Mouse (Mus musculus): Measurements from ENCODE around the gene Syn2.

The Syn2 gene

GRCm38 (mm10) chr6:115245500-115246058 is 110.9 kb downstream of the Syn2 start:
- DNase-seq (ENCODE audit: low read depth): no peak

- DNase-seq (ENCODE audit: low read depth): no peak
Measured at GRCm38 (mm10) chr6:115251531-115251985, 116.9 kb downstream of the Syn2 start.

GRCm38 (mm10) chr6:115252099-115252873 is 117.6 kb downstream of the Syn2 start, which contains the start of gene Timp4:
Timp4 (minus strand) TSS chr6:115252205.
- no peak for DNase-seq (ENCODE audit: low read depth)

- no peak for DNase-seq (ENCODE audit: low read depth)
Measured at GRCm38 (mm10) chr6:115255171-115255570, 120.5 kb downstream of the Syn2 start.

GRCm38 (mm10) chr6:115260507-115260906 is 125.8 kb downstream of the Syn2 start:
- DNase-seq (ENCODE audit: low read depth): no peak

- no peak for DNase-seq (ENCODE audit: low read depth)
Measured at GRCm38 (mm10) chr6:115266791-115267190, 132.1 kb downstream of the Syn2 start.

GRCm38 (mm10) chr6:115267916-115268315 is 133.2 kb downstream of the Syn2 start:
- peak; percentile 1 for DNase-seq (ENCODE audit: low read depth)

GRCm38 (mm10) chr6:115268551-115269385 is 134.1 kb downstream of the Syn2 start:
- no peak for DNase-seq (ENCODE audit: low read depth)

- no peak for DNase-seq (ENCODE audit: low read depth)
Measured at GRCm38 (mm10) chr6:115269561-115269960, 134.9 kb downstream of the Syn2 start.

- no peak for DNase-seq (ENCODE audit: low read depth)
Measured at GRCm38 (mm10) chr6:115270085-115270484, 135.4 kb downstream of the Syn2 start.

GRCm38 (mm10) chr6:115271326-115271725 is 136.6 kb downstream of the Syn2 start:
- DNase-seq (ENCODE audit: low read depth): no peak

- DNase-seq (ENCODE audit: low read depth): no peak
Measured at GRCm38 (mm10) chr6:115271866-115272271, 137.2 kb downstream of the Syn2 start.

GRCm38 (mm10) chr6:115273346-115273745 is 138.6 kb downstream of the Syn2 start:
- DNase-seq (ENCODE audit: low read depth): no peak

- no peak for DNase-seq (ENCODE audit: low read depth)
Measured at GRCm38 (mm10) chr6:115274705-115275104, 140.0 kb downstream of the Syn2 start.

GRCm38 (mm10) chr6:115275116-115275815 is 140.6 kb downstream of the Syn2 start:
- no peak for DNase-seq (ENCODE audit: low read depth)

- no peak for DNase-seq (ENCODE audit: low read depth)
Measured at GRCm38 (mm10) chr6:115278086-115278485, 143.4 kb downstream of the Syn2 start.

- DNase-seq (ENCODE audit: low read depth): no peak
Measured at GRCm38 (mm10) chr6:115279639-115280038, 144.9 kb downstream of the Syn2 start.

GRCm38 (mm10) chr6:115284153-115284552 is 149.5 kb downstream of the Syn2 start:
- DNase-seq (ENCODE audit: low read depth): no peak

- no peak for DNase-seq (ENCODE audit: low read depth)
Measured at GRCm38 (mm10) chr6:115286441-115286840, 151.7 kb downstream of the Syn2 start.

GRCm38 (mm10) chr6:115288223-115288622 is 153.5 kb downstream of the Syn2 start:
- no peak for DNase-seq (ENCODE audit: low read depth)

- no peak for DNase-seq (ENCODE audit: low read depth)
Measured at GRCm38 (mm10) chr6:115290561-115290960, 155.9 kb downstream of the Syn2 start.

- no peak for DNase-seq (ENCODE audit: low read depth)
Measured at GRCm38 (mm10) chr6:115291068-115291467, 156.4 kb downstream of the Syn2 start.

All from c-Kit-positive CD71-positive TER-119-negative erythroid progenitor cells, embryonic 14.5 days (primary cell).